Mouse (Mus musculus): ENCODE data around the gene 2310007B03Rik. TPM values are rescaled to one million over a fixed set of nuclear protein-coding genes. Genes with fewer than 3 reads are reported as not detected.

Gene 2310007B03Rik
- polyA plus RNA-seq, 1 experiment from 2014 or later, result 0.10 TPM

GRCm38 (mm10) chr1:93130242-93130983 lies 30.3 kb downstream of the 2310007B03Rik start:
- ATAC-seq (ENCODE audit: insufficient number of reproducible peaks, insufficient read depth, low FRiP score, low TSS enrichment, low read depth), result no peak
- H3K4me2 ChIP-seq, result no peak overlapping the region

GRCm38 (mm10) chr1:93128710-93129349 lies 31.9 kb downstream of the 2310007B03Rik start:
- ATAC-seq (ENCODE audit: insufficient number of reproducible peaks, insufficient read depth, low FRiP score, low TSS enrichment, low read depth), result no peak
- H3K4me1 ChIP-seq (replicated peaks), result peaks cover 7% of the 10 kb centered on the region
- H3K4me2 ChIP-seq, result no peak overlapping the region
- H3K27me3 ChIP-seq, result no peaks in the 10 kb centered on the region
- H3K9me3 ChIP-seq, result no peaks in the 10 kb centered on the region
- H3K9ac ChIP-seq (replicated peaks), result no peak overlapping the region
- 11% methylated on average over 6 of the region's 6 CpGs for WGBS
- H3K36me3 ChIP-seq, result no peaks in the 10 kb centered on the region
- no peak overlapping the region for H3K4me3 ChIP-seq (replicated peaks)
- H3K27ac ChIP-seq, result 0 out of 2 replicates have a peak overlapping the region, but pooled peaks have one; percentile 7

More at GRCm38 (mm10) chr1:93130242-93130983, 30.3 kb downstream of the 2310007B03Rik start:
- H3K36me3 ChIP-seq, result no peaks in the 10 kb centered on the region
- WGBS, result 71% methylated on average over 10 of the region's 10 CpGs
- no peak overlapping the region for H3K4me3 ChIP-seq (replicated peaks)
- H3K4me1 ChIP-seq (replicated peaks), result peaks cover 7% of the 10 kb centered on the region
- no peak overlapping the region for H3K27ac ChIP-seq
- H3K9ac ChIP-seq (replicated peaks), result no peak overlapping the region
- no peaks in the 10 kb centered on the region for H3K9me3 ChIP-seq
- H3K27me3 ChIP-seq, result no peaks in the 10 kb centered on the region; the same call in 1 of the 2 replicates

- H3K9me3 ChIP-seq, result no peaks in the 10 kb centered on the region
- no peaks in the 10 kb centered on the region for H3K36me3 ChIP-seq
- peaks cover 7% of the 10 kb centered on the region for H3K4me1 ChIP-seq (replicated peaks)
- H3K27ac ChIP-seq, result no peak overlapping the region
- WGBS, result 81% methylated on average over 8 of the region's 8 CpGs
- H3K27me3 ChIP-seq, result no peaks in the 10 kb centered on the region
- no peak overlapping the region for H3K4me2 ChIP-seq
- H3K9ac ChIP-seq (replicated peaks), result no peak overlapping the region
- no peak overlapping the region for H3K4me3 ChIP-seq (replicated peaks)
- no peak; the same call in 1 of the 2 replicates for ATAC-seq (ENCODE audit: insufficient number of reproducible peaks, insufficient read depth, low FRiP score, low TSS enrichment, low read depth)
Measured at GRCm38 (mm10) chr1:93128209-93128608, 32.5 kb downstream of the 2310007B03Rik start.

DNA sequence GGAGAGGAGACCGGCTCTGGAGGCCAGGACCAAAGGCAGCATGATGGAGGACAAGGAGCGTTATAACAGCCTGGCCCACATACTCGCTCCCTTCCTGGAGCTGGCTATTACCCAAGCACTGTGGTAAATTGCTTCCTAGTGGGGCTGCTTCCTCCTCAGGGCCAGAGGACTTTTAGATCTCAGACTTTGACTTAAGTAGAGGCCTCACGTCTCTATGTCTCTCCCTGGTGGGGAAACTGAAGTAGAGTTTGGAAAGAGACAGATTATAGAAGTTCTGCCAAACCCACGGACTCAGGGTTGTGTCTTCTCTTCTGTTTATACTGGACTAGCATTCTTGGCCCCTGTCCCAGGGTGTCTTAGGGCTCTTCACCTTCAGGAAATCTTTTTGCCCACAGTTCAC lies 35.5 kb downstream of the 2310007B03Rik start:
- Histone ChIP-seq H3K9me3 (no peaks in the 10 kb centered on the region), H3K27ac (no peak overlapping the region), H3K9ac (replicated peaks) (no peak overlapping the region), H3K27me3 (no peaks in the 10 kb centered on the region), H3K4me3 (replicated peaks) (no peak overlapping the region), H3K4me1 (replicated peaks) (peaks cover 7% of the 10 kb centered on the region), H3K36me3 (no peaks in the 10 kb centered on the region), H3K4me2 (no peak overlapping the region)
- no peak for ATAC-seq (ENCODE audit: insufficient number of reproducible peaks, insufficient read depth, low FRiP score, low TSS enrichment, low read depth)
- 65% methylated on average over 5 of the region's 5 CpGs for WGBS

DNA sequence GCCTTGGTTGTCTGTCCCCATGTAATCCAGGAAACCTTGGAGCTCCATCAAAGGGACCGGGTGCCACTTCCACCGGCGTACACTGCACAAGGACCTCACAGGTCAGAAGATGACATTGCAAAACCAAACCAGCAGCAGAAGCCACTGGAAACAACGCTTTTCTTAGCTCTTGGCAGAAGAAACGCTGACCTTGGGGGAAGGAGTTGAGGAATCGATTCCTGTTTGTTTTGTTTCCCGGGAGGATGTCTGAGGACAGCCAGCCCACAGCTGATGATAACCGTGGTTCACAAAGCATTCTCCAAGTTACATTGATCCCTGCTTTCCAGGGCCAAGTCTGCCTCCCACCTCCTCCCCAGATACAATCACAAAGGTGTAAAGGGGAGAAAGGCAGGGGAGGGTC lies 36.7 kb downstream of the 2310007B03Rik start:
- H3K9me3 ChIP-seq, result no peaks in the 10 kb centered on the region
- H3K36me3 ChIP-seq, result no peaks in the 10 kb centered on the region
- no peak overlapping the region for H3K4me2 ChIP-seq
- no peaks in the 10 kb centered on the region for H3K27me3 ChIP-seq
- peaks cover 5% of the 10 kb centered on the region for H3K4me1 ChIP-seq (replicated peaks)
- H3K9ac ChIP-seq (replicated peaks), result no peak overlapping the region
- no peak for ATAC-seq (ENCODE audit: insufficient number of reproducible peaks, insufficient read depth, low FRiP score, low TSS enrichment, low read depth)
- 85% methylated on average over 8 of the region's 8 CpGs for WGBS
- H3K4me3 ChIP-seq (replicated peaks), result no peak overlapping the region
- H3K27ac ChIP-seq, result peak overlapping the region; percentile 70; the same call in 1 of the 2 replicates

DNA sequence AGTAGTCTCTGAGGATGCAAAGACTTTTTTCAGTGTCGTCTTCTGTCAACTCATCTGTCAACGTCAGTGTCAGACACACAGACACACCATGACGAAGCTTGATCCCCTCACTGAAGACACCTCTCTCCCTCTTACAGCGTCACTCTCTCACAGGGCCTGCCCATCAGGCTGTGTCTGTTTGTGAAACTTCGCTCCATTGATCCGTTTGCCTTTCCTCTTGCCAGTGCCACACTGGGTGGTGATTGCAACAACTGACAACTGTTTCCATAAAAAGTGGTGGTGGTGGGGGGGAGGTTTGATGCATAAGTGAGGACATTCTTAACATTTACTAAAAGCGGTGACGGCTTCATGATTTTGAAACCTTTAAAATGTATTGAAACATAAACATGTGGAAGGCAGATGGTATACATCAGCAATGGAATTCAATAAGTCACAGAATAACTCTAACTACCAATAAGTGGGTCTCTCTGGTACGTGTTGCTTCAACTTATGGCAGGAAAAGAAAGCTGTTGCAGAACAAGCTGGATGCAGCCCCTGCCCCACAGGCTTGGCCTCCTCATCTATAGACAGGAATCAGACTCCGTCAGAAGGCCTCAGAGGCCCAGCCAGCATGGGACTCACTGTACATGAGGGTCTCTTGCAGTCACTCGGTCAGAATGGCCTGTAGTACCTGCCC lies 37.4 kb downstream of the 2310007B03Rik start:
- Histone ChIP-seq H3K27ac (peak overlapping the region; percentile 70), H3K36me3 (no peaks in the 10 kb centered on the region), H3K9me3 (no peaks in the 10 kb centered on the region), H3K4me3 (replicated peaks) (no peak overlapping the region), H3K4me1 (replicated peaks) (no peaks in the 10 kb centered on the region), H3K27me3 (no peaks in the 10 kb centered on the region), H3K4me2 (no peak overlapping the region), H3K9ac (replicated peaks) (no peak overlapping the region)
- no peak for ATAC-seq (ENCODE audit: insufficient number of reproducible peaks, insufficient read depth, low FRiP score, low TSS enrichment, low read depth)
- WGBS, result 75% methylated on average over 11 of the region's 11 CpGs

DNA sequence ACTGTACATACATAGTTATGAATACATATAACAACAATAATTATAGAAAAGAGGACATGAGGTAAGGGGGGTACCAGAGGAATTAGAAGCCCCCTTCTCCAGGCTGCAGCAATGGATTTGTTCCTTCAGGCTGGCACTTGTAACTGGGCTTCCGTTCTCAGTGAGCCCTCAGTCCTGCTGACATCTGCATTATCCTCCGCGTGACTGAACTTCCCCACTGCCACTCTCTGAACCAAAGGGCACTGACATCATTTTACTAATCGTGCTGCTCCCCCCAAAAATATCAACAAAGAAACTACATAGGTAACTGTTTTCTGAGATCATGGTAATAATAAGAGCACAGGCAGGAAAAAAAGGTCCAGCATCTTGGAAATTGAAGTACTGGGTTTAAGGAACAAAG lies 41.9 kb downstream of the 2310007B03Rik start:
- 46% methylated on average over 4 of the region's 4 CpGs for WGBS
- no peak overlapping the region for H3K9ac ChIP-seq (replicated peaks)
- ATAC-seq (ENCODE audit: insufficient number of reproducible peaks, insufficient read depth, low FRiP score, low TSS enrichment, low read depth), result no peak
- no peaks in the 10 kb centered on the region for H3K9me3 ChIP-seq
- H3K27ac ChIP-seq, result no peak overlapping the region
- H3K4me3 ChIP-seq (replicated peaks), result no peak overlapping the region
- no peak overlapping the region for H3K4me2 ChIP-seq
- peaks cover 8% of the 10 kb centered on the region; the same call in 1 of the 2 replicates for H3K4me1 ChIP-seq (replicated peaks)
- no peaks in the 10 kb centered on the region for H3K36me3 ChIP-seq
- H3K27me3 ChIP-seq, result 0 out of 2 replicates have a peak, but pooled peaks cover 1% of the 10 kb centered on the region

GRCm38 (mm10) chr1:93115471-93115870 lies 45.3 kb downstream of the 2310007B03Rik start:
- peak overlapping the region; percentile 41 for H3K4me3 ChIP-seq (replicated peaks)
- 25% methylated on average over 13 of the region's 13 CpGs for WGBS
- peaks cover 8% of the 10 kb centered on the region; the same call in 1 of the 2 replicates for H3K4me1 ChIP-seq (replicated peaks)
- peak overlapping the region; percentile 69 for H3K4me2 ChIP-seq
- H3K9ac ChIP-seq (replicated peaks), result peak overlapping the region; percentile 42; the same call in 1 of the 2 replicates
- 0 out of 2 replicates have a peak, but pooled peaks cover 3% of the 10 kb centered on the region for H3K27me3 ChIP-seq
- H3K9me3 ChIP-seq, result no peaks in the 10 kb centered on the region
- H3K36me3 ChIP-seq, result no peaks in the 10 kb centered on the region
- peak; percentile 71 for ATAC-seq (ENCODE audit: insufficient number of reproducible peaks, insufficient read depth, low FRiP score, low TSS enrichment, low read depth)
- no peak overlapping the region for H3K27ac ChIP-seq

- H3K4me2 ChIP-seq, result peak overlapping the region; percentile 69
- peak overlapping the region; percentile 42; the same call in 1 of the 2 replicates for H3K9ac ChIP-seq (replicated peaks)
- no peaks in the 10 kb centered on the region for H3K9me3 ChIP-seq
- 0 out of 2 replicates have a peak, but pooled peaks cover 3% of the 10 kb centered on the region for H3K27me3 ChIP-seq
- ATAC-seq (ENCODE audit: insufficient number of reproducible peaks, insufficient read depth, low FRiP score, low TSS enrichment, low read depth), result peak; percentile 100
- no peaks in the 10 kb centered on the region for H3K36me3 ChIP-seq
- H3K4me3 ChIP-seq (replicated peaks), result peak overlapping the region; percentile 41
- peaks cover 8% of the 10 kb centered on the region; the same call in 1 of the 2 replicates for H3K4me1 ChIP-seq (replicated peaks)
- 27% methylated on average over 21 of the region's 21 CpGs for whole genome bisulfite sequencing
- no peak overlapping the region for H3K27ac ChIP-seq
Measured at GRCm38 (mm10) chr1:93114713-93115463, 45.9 kb downstream of the 2310007B03Rik start.

GRCm38 (mm10) chr1:93102700-93103099 lies 58.0 kb downstream of the 2310007B03Rik start:
- no peak overlapping the region for H3K4me2 ChIP-seq
- WGBS, result 47% methylated on average over 7 of the region's 7 CpGs
- H3K27me3 ChIP-seq, result peaks cover 64% of the 10 kb centered on the region
- no peak for ATAC-seq (ENCODE audit: insufficient number of reproducible peaks, insufficient read depth, low FRiP score, low TSS enrichment, low read depth)
- H3K36me3 ChIP-seq, result no peaks in the 10 kb centered on the region
- H3K4me3 ChIP-seq (replicated peaks), result no peak overlapping the region
- no peak overlapping the region for H3K9ac ChIP-seq (replicated peaks)
- H3K4me1 ChIP-seq (replicated peaks), result peaks cover 19% of the 10 kb centered on the region
- H3K9me3 ChIP-seq, result no peaks in the 10 kb centered on the region
- no peak overlapping the region for H3K27ac ChIP-seq
